Mouse (Mus musculus) layer of hippocampus, adult 9-11 months (tissue): ENCODE data around the gene Bicdl2.
A peak's percentile ranks its signal among the peaks of the same experiment; 100 is the strongest.

Source experiments
- DNase-seq: peaks from one replicate; pipeline ENCODE4 v3.0.0; 2022

The Bicdl2 gene

GRCm38 (mm10) chr17:23674271-23674952, 14.1 kb downstream of the Bicdl2 start:
- no peak for DNase-seq

GRCm38 (mm10) chr17:23675127-23675526, 14.8 kb downstream of the Bicdl2 start:
- no peak for DNase-seq

GRCm38 (mm10) chr17:23675564-23676281, 15.4 kb downstream of the Bicdl2 start:
- DNase-seq = no peak

- DNase-seq = no peak
Measured at GRCm38 (mm10) chr17:23676473-23677031, 16.2 kb downstream of the Bicdl2 start.

GRCm38 (mm10) chr17:23677236-23677679, 17.0 kb downstream of the Bicdl2 start, which contains the start of gene Tnfrsf12a:
Gene Tnfrsf12a (minus strand): TSS chr17:23677468.
- peak; percentile 79 for DNase-seq

GRCm38 (mm10) chr17:23679127-23679835, 19.0 kb downstream of the Bicdl2 start, which contains the start of gene Cldn6:
Gene Cldn6 (plus strand): TSS chr17:23679249.
- DNase-seq = no peak

- DNase-seq = no peak
Measured at GRCm38 (mm10) chr17:23680336-23680735, 20.0 kb downstream of the Bicdl2 start.

- DNase-seq = no peak
Measured at GRCm38 (mm10) chr17:23681086-23681485, 20.8 kb downstream of the Bicdl2 start.

GRCm38 (mm10) chr17:23682092-23682491, 21.8 kb downstream of the Bicdl2 start:
- no peak for DNase-seq

- DNase-seq = no peak
Measured at GRCm38 (mm10) chr17:23682530-23682929, 22.2 kb downstream of the Bicdl2 start.

GRCm38 (mm10) chr17:23683226-23683625, 22.9 kb downstream of the Bicdl2 start:
- DNase-seq = no peak

GRCm38 (mm10) chr17:23683856-23684672, 23.8 kb downstream of the Bicdl2 start, which contains the start of gene Cldn9:
Gene Cldn9 (minus strand): TSS chr17:23684026.
- no peak for DNase-seq

GRCm38 (mm10) chr17:23694491-23694890, 34.2 kb downstream of the Bicdl2 start:
- no peak for DNase-seq

- DNase-seq = no peak
Measured at GRCm38 (mm10) chr17:23695801-23696200, 35.5 kb downstream of the Bicdl2 start.

GRCm38 (mm10) chr17:23699131-23700077, 39.1 kb downstream of the Bicdl2 start:
- DNase-seq = no peak

- peak; percentile 94 for DNase-seq
Measured at GRCm38 (mm10) chr17:23700079-23700478, 39.8 kb downstream of the Bicdl2 start.

- DNase-seq = no peak
Measured at GRCm38 (mm10) chr17:23703301-23703700, 43.0 kb downstream of the Bicdl2 start.

GRCm38 (mm10) chr17:23704741-23705140, 44.4 kb downstream of the Bicdl2 start:
- DNase-seq = peak; percentile 45

GRCm38 (mm10) chr17:23705525-23706104, 45.3 kb downstream of the Bicdl2 start:
- no peak for DNase-seq

GRCm38 (mm10) chr17:23706212-23706611, 45.9 kb downstream of the Bicdl2 start:
- peak; percentile 23 for DNase-seq

- DNase-seq = no peak
Measured at GRCm38 (mm10) chr17:23717003-23717402, 56.7 kb downstream of the Bicdl2 start.
